Mouse (Mus musculus) megakaryocyte progenitor cell, adult 5-6 weeks (primary cell): ENCODE measurements at regions not wholly inside any gene's neighbourhood (a gene's known extent, or its start where the extent isn't known, plus 50 kb on each side); places are given as distances from the start of the nearest gene placed in this dataset.

Source experiments
- ATAC-seq: replicated peaks from 2 replicates; pipeline ENCODE4 v1.8.0; 2016; ENCODE audit warnings: mild to moderate bottlenecking, moderate TSS enrichment, inconsistent platforms; ENCODE audit not compliant: poor library complexity

- ATAC-seq: no peak
Measured at GRCm38 (mm10) chr12:92292460-92293340, 443.7 kb upstream of the Sel1l start.

GRCm38 (mm10) chr12:92291490-92291889 lies 442.5 kb upstream of the Sel1l start:
- no peak for ATAC-seq

DNA sequence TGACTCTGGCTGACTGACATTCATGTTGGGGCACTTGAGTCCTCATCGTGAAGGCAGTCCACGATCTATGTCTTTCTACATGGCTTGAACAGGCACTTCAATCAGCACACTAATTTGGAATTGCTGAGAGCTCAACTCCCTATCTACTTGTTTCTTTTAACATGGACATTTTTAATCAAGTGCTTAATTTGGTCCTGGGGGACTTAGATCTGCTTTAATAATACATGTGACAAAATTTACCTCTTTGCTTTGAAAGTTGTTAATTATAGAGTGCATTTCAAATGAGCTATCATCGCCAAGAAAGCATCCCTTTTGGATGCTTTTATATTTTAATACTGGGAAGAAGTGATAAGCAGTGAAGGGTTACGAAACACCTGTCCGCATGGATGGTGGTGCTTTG lies 436.6 kb upstream of the Sel1l start:
- ATAC-seq: no peak

DNA sequence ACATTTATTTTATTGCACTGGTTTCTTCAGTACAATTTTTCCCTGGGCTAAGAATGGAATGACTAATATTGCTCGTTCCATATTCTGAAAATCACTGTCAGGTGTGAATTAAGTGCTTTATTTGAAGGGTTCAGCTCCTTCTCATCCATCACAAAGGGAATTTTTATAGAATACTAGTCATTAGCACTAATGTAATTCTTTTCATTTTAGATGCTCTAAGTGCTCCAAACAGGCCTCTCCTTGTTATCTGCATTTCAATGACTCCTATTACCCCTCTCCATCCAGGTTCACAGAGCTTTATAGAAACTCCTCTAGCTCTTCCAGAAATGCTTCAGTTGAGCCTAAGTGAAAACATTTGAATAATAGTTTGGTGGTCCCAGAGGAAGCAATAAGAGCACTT lies 431.5 kb upstream of the Sel1l start:
- no peak for ATAC-seq

DNA sequence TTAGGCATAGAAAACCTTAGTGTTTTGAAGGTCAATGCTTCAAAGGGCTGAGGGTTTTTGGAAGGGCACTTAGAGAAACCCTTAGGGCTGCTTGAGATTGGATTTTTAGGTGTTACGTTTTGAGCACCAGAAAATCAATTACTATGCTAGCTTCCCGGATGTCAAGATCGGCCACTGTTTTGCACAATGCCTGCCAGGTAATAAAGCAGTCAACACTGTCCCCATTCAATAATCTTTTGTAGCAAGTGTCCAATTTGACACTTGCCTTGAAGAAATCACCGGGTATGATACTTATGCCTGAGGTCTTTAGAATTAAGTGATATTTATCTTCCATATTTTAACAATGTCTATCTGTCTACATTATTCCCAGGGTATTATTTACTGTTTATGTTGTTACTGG lies 403.0 kb upstream of the Sel1l start:
- ATAC-seq: no peak

DNA sequence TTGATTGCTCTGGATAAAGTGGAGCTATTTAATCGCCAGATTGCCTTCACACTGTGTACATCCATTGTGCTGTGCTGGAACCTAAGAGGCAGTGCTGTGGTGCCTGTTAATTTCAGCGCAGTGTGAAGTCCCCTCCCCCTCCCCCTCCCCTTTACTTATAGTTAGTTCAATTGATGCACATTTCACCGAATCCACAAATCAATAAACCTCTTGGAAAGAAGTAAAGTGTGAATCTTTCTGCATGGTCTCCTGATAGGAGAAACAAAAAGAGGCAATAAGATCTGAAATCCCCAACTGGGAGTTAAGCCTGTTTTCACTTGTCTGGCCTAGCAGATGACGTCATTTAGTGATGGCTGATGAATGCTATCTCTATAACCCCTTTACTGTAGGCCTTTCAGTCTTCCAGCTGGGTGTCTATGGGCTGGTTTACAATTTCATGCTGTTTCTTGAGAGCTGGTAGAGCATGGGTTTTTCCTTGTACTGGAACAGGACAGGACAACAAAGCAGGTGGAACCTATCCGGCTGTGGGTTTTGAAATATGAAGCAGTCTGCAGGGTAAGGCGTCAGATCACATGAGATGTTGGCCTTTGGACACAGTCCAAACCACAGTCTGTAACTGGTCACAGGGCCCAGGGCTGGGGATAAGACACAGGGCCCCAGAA lies 398.0 kb upstream of the Sel1l start:
- ATAC-seq: no peak

- no peak for ATAC-seq
Measured at GRCm38 (mm10) chr12:92239956-92240699, 391.2 kb upstream of the Sel1l start.

DNA sequence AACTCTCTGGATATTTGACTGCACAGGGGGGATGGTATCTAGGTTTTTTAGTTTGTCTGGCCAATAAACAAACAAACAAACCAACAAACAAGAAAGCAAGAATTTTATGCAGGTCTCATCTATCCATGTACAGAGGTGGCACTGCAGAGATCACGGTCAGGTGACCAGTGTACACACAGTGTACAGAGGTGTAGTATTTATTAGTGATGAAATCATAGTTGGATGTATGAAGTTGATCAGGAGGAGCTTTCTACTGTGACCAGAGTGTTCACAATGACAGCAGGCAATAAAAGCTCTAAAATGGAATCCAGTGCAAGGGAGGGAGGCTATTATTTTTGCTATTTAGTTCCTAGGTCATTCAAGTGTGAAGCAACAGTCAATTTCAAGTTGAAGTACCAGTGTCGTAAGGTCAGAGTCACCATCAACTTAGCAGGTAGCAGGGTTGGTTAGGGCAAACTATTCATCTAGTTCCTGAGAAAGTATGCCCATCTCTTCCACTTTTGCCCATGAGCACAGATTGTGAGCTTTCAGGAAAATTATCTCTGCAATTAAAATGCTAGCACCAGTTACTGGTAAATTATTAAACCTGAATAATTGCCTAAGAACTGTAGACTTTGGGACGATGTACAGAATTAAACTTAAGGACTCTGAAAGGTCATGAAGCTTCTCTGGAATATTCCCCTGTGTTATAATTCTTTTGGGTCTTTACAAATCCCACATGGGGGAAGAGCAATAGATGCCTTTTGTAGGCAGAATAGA lies 384.9 kb upstream of the Sel1l start:
- ATAC-seq: no peak

GRCm38 (mm10) chr12:92228585-92228984 lies 379.6 kb upstream of the Sel1l start:
- no peak for ATAC-seq

DNA sequence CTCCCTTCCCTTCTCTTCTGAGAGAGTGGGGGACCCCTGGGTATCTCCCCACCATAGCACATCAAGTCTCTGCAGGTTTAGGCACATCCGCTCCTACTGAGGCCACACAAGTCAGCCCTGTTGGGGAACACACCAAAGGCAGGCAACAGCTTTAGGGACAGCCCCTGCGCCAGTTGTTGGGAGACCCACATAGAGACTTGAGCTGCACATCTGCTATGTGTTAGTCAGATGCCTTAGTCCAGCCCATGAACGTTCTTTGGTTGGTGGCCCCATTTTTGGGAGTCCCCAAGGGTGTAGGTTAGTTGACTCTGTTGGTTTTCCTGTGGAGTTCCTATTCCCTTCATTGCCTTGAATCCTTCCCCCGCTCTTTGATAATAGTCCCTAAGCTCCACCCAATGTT lies 354.4 kb upstream of the Sel1l start:
- no peak for ATAC-seq

- no peak for ATAC-seq
Measured at GRCm38 (mm10) chr12:92200602-92201001, 351.6 kb upstream of the Sel1l start.

DNA sequence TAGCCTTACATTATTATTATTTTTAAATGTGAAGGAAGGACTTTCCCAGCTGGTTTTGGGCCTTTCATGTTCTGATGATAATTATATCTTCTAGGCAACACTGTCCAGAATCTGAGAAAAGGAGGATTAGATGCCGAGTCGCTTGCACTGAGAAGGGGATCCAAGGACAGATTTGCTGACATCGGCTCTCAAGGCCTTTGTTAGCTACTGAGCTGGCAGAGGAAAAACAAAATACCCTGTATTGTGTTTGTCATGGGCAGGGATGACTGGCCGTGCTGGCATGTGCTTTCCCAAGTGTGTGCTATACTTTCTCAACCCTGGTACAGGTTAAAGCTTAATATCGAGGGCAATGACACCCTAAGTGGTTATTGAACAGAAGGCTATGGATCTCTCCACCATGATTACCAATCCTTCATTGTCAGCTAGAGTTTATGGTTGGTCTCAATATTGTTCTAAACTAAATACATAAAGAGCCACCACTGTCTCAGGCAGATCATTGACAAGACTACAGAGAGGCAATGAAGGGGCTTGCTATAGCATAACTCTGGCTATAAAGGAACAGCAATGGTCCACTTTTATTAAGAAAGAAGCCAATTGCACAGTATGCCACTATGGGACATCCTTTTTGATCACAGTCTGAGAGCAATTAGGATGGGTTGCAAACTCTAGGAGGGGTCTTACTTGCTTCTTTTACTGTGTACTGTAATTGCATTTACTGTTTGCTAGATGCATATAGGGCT lies 350.0 kb upstream of the Sel1l start:
- ATAC-seq: no peak

- ATAC-seq: no peak
Measured at GRCm38 (mm10) chr12:92193934-92194685, 345.2 kb upstream of the Sel1l start.

DNA sequence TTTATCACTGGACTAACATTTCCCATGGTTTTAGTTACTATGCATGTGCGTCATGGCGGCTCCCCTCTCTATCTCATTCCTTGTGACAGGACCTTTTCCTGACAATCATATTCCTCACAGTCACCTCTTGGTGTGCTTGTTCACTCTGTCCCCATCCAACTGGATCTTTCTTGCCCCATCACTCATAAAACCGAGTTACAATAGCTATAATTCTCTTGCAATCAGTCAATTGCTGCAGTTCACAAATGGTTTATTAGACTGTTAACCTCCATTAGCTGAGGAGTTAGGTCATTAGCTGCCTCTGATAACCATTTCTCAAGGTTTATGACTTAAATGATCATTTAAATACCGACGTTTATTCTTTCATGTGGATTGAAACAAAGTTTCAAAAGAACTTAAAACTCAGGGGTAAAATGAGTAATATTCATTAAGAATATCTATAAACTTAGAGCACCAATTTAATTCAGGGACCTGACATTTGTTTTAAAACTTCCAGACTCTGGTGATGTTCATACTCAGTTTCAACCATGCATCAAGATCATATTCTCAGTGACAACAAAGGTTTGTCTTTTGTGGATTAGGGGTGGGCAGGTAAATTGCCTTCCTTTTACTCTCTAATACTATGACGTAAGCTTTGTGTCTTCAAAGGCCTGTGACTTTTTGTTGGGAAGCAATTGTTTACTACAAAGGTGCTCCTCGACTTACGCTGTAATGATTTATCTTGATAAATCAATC lies 344.4 kb upstream of the Sel1l start:
- ATAC-seq: no peak

DNA sequence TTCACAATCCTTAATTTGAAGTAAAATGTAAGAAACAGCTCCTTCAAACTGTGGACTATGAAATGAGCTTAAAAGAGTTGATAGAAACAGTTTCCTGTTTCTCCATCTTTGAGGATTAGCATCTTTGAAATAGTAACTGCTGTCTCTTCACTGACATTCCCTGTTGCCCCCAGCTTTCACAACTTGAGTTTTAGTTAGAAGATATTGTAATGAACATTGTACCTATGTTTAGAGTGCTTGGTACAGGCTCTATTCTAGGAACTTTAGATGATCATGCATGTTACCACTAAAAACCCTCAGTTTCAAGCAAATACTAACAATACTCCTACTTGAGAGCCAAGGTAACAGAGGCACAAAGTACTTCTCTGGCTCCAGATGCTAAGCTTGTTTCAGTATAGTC lies 340.1 kb upstream of the Sel1l start:
- no peak for ATAC-seq

GRCm38 (mm10) chr12:92187133-92187482 lies 338.2 kb upstream of the Sel1l start:
- no peak for ATAC-seq

GRCm38 (mm10) chr12:92186448-92187132 lies 337.6 kb upstream of the Sel1l start:
- no peak for ATAC-seq

DNA sequence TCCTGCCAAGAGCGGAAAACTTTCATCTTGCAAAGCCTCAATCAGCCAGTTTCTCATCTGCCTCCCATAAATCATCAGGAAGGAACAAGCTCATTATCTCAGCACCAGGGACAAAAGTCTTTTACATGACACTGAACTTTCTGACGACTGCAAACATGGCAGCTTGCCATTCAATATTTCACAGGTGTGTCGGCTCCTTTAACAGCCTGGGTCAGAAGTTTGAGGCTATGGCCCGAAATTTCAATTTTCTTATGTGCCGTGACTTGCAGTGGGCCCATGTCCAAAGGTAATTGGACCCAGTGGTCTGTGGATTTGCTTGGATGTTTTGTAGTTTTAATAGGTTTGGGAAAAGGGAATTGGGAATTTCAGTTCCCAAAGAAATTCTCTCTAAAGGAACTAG lies 330.3 kb upstream of the Sel1l start:
- no peak for ATAC-seq
